Mouse (Mus musculus) liver, postnatal 0 days (tissue): Measurements from ENCODE around the gene Prr18. TPM values are rescaled to one million over a fixed set of nuclear protein-coding genes. Genes with fewer than 3 reads are reported as not detected.

Experiments used
- ATAC-seq: fragments of 200-750 bp; cut with Nextera tagmentation; 2 replicates; pipeline ENCODE4 v1.8.0; 2017; ENCODE audit warnings: mild to moderate bottlenecking, moderate library complexity
- DNase-seq: peaks from one replicate; pipeline ENCODE4 v3.0.0-alpha.2; 2016
- H3K27ac ChIP-seq: fragments of 300-500 bp; sonication (generic); 2 replicates; pipeline ENCODE4 v1.5.1; 2014; ENCODE audit warnings: antibody characterized with exemption, moderate library complexity, mild to moderate bottlenecking, low read depth
- H3K27me3 ChIP-seq: fragments of 300-500 bp; sonication (generic); 2 replicates; pipeline ENCODE4 v1.6.1; 2014; ENCODE audit warnings: low read length, control low read depth, mixed read lengths; ENCODE audit not compliant: insufficient read depth
- H3K36me3 ChIP-seq: fragments of 300-500 bp; sonication (generic); replicated peaks from 2 replicates; pipeline ENCODE4 v1.6.1; 2014; ENCODE audit warnings: mild to moderate bottlenecking, control low read depth, low read length, moderate library complexity, mixed read lengths; ENCODE audit not compliant: insufficient read depth
- H3K4me1 ChIP-seq: fragments of 300-500 bp; sonication (generic); 2 replicates; pipeline ENCODE4 v1.6.1; 2014; ENCODE audit warnings: antibody characterized with exemption, mild to moderate bottlenecking, control low read depth; ENCODE audit not compliant: insufficient read depth
- H3K4me2 ChIP-seq: fragments of 300-500 bp; sonication (generic); 2 replicates; pipeline ENCODE4 v1.6.1; 2014; ENCODE audit warnings: low read depth, mild to moderate bottlenecking, low read length, moderate library complexity, mixed read lengths
- H3K4me3 ChIP-seq: fragments of 300-500 bp; sonication (generic); 2 replicates; pipeline ENCODE4 v1.5.1; 2014; ENCODE audit warnings: low read depth, low read length
- H3K9ac ChIP-seq: fragments of 300-500 bp; sonication (generic); replicated peaks from 2 replicates; pipeline ENCODE4 v1.6.1; 2014; ENCODE audit warnings: mild to moderate bottlenecking, moderate library complexity
- H3K9me3 ChIP-seq: fragments of 300-500 bp; sonication (generic); 2 replicates; pipeline ENCODE4 v1.6.1; 2016; ENCODE audit warnings: mild to moderate bottlenecking, control low read depth, low read length, mixed read lengths
- CTCF ChIP-seq: sonication (generic); IDR thresholded peaks from 2 replicates; pipeline ENCODE4 v1.5.1; 2016; ENCODE audit warnings: antibody characterized with exemption, low read depth
- EP300 ChIP-seq: IDR thresholded peaks from 2 replicates; pipeline ENCODE4 v1.6.1; 2016; ENCODE audit warnings: antibody characterized with exemption, low read depth, mild to moderate bottlenecking
- WGBS: fragments of 180-500 bp; shearing (Covaris S2); extraction: QIAGEN DNeasy Blood & Tissue Kit; methylation state at CpG from one replicate; pipeline ENCODE4 v1.1.7; 2014; ENCODE audit not compliant: insufficient replicate concordance; 5-methylcytosine and 5-hydroxymethylcytosine counted together
- polyA plus RNA-seq: library from polyadenylated mRNA; unstranded; fragments of >200 nt; fragmentation: Nextera tagmentation; extraction: Ambion mirVana; gene quantifications from 2 replicates; pipeline ENCODE4 v1.2.1, GENCODE M21; 2015

Gene Prr18
- polyA plus RNA-seq, 1 experiment from 2014 or later, result not detected

DNA sequence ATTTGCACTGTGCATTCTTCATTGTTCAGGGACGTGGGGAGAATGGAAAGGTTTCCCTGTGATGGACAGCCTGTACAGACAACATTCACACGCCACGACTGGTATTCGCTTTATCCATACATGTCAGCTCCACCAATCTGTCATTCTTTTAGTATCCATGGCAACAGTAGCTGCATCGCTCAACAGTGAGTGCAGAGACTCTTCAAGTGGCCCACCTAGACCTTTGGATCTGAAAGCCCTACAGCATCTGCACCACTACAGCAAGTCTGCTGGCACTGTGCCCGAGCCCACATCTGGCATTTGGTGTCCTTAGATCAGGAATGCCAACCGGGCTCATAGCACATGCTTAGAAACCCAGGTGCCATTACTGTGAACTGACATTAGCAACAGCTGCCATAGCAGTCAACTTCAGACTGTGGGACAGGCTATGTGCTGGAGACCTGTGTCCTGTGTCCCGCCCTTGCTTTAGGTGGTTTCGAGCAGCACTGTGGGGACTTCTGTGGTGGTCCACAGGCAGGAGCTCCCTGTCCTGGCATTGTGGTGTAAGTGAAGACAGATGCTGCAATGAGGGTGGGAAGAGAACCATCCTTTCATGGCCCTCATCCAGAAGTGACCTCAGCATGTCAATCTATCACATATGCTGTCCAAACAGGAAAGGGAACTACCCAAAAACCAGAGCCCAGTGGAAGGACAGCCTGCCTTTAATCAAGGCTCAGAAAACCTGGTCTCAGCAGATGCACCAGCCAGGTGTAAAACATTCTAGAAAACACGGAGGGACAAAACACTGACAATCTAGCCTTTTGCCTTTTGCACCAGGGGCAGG lies 24.2 kb downstream of the Prr18 start:
- Histone ChIP-seq H3K9ac (no peak overlapping the region), H3K27me3 (no peaks in the 10 kb centered on the region), H3K36me3 (no peaks in the 10 kb centered on the region), H3K27ac (no peak overlapping the region), H3K4me3 (no peak overlapping the region), H3K4me1 (no peaks in the 10 kb centered on the region), H3K4me2 (no peak overlapping the region), H3K9me3 (no peaks in the 10 kb centered on the region)
- ATAC-seq, result no peak
- 75% methylated on average over 10 of the region's 10 CpGs for WGBS
- DNase-seq, result no peak
- TF ChIP-seq EP300, result no peak
- no peak for TF ChIP-seq CTCF

- Histone ChIP-seq H3K4me1 (peaks cover 6% of the 10 kb centered on the region), H3K9me3 (no peaks in the 10 kb centered on the region), H3K36me3 (no peaks in the 10 kb centered on the region), H3K27me3 (peaks cover 2% of the 10 kb centered on the region; the same call in 1 of the 2 replicates), H3K4me3 (no peak overlapping the region), H3K4me2 (no peak overlapping the region), H3K27ac (no peak overlapping the region), H3K9ac (no peak overlapping the region)
- 57% methylated on average over 20 of the region's 20 CpGs for WGBS
- DNase-seq, result no peak
- no peak for TF ChIP-seq CTCF
- TF ChIP-seq EP300, result no peak
- ATAC-seq, result no peak
Observed at GRCm38 (mm10) chr17:8367514-8368480, 30.5 kb downstream of the Prr18 start.

DNA sequence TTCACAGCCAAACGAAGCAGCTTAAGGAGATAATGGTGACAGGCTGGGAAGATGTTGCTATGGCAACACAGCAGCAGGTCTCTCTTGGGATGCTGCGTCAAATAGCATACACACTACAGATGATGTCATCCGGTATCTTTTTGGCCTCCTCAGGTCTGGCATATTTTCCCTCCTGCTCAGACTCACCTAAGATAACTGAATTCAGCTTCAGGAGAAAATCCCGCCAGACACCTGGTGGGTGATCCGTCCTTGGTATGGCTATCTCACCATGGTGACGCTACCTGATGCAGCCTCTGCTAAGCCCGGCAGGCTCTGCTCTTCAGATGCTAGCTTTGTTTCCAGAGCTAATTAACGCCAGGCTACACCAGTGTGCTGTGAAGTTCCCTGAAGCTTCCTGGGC lies 31.3 kb downstream of the Prr18 start:
- no peak overlapping the region for H3K9ac ChIP-seq
- 52% methylated on average over 8 of the region's 8 CpGs for WGBS
- H3K4me1 ChIP-seq, result peaks cover 6% of the 10 kb centered on the region
- DNase-seq (no peak), ATAC-seq (no peak)
- no peak overlapping the region for H3K27ac ChIP-seq
- H3K9me3 ChIP-seq, result no peaks in the 10 kb centered on the region
- no peaks in the 10 kb centered on the region for H3K36me3 ChIP-seq
- peaks cover 2% of the 10 kb centered on the region; the same call in 1 of the 2 replicates for H3K27me3 ChIP-seq
- H3K4me2 ChIP-seq, result no peak overlapping the region
- H3K4me3 ChIP-seq, result no peak overlapping the region
- TF ChIP-seq CTCF, result no peak
- no peak for TF ChIP-seq EP300

DNA sequence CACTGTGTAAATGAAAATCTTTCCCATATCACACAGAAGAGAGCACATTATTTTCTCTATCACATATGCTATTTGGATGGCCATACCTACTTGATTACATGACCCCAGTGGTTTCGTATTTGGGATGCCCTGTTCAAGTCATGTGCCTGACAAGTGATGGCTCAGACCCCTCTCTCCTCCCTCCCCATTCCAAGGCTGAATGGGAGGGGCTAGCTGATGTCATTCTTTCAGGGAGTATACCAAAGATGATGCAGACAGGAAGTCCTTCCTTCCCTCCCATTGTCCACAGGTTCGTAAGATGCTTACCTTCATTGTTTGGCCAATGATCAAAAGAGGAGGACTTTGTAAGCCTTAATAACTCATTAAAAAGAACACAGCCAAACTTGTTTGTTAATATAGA lies 31.9 kb downstream of the Prr18 start:
- no peak overlapping the region for H3K9ac ChIP-seq
- no peak overlapping the region for H3K27ac ChIP-seq
- H3K9me3 ChIP-seq, result no peaks in the 10 kb centered on the region
- ATAC-seq, result no peak
- peaks cover 6% of the 10 kb centered on the region for H3K4me1 ChIP-seq
- peaks cover 2% of the 10 kb centered on the region; the same call in 1 of the 2 replicates for H3K27me3 ChIP-seq
- DNase-seq, result no peak
- H3K36me3 ChIP-seq, result no peaks in the 10 kb centered on the region
- no peak overlapping the region for H3K4me3 ChIP-seq
- H3K4me2 ChIP-seq, result no peak overlapping the region
- no peak for TF ChIP-seq EP300
- TF ChIP-seq CTCF, result no peak
- 69% methylated on average over 2 of the region's 2 CpGs for WGBS

DNA sequence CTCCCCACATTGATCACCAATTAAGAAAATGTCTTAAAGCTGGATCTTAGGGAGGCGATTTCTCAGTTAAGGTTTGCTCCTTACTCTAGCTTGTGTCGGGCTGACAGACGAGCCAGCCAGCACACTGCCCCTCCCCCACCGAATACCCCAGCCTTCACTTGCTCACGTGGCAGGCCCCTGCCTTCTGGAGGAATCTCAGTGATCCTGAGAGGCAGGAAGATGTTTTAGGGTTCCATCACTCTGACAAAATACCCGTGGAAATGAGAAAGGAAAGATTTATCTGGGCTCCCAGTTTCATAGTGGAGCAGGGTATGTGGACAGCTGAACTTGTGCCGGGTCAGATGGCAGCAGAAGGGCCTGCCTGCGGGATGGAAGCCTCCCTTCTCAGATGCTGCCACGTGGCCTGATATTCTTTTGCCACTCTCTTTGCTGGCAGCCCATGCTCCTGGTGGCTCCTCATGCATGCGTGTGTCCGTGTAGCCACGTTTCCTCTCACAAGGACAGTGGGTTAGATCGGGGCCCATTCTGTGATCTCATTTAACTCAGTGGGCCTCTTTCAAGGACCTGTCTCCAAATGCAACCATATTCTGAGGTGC lies 33.5 kb downstream of the Prr18 start:
- H3K27ac ChIP-seq, result no peak overlapping the region
- H3K9me3 ChIP-seq, result no peaks in the 10 kb centered on the region
- DNase-seq (no peak), ATAC-seq (no peak)
- H3K27me3 ChIP-seq, result peaks cover 2% of the 10 kb centered on the region; the same call in 1 of the 2 replicates
- H3K4me3 ChIP-seq, result no peak overlapping the region
- no peak overlapping the region for H3K4me2 ChIP-seq
- H3K9ac ChIP-seq, result no peak overlapping the region
- peaks cover 6% of the 10 kb centered on the region for H3K4me1 ChIP-seq
- 51% methylated on average over 13 of the region's 13 CpGs for WGBS
- H3K36me3 ChIP-seq, result no peaks in the 10 kb centered on the region
- no peak for TF ChIP-seq EP300
